Mouse (Mus musculus) cerebellum, postnatal 14 days (tissue): ENCODE results near the gene Fggy.
A peak's percentile ranks its signal among the peaks of the same experiment; 100 is the strongest.

Source experiments
- DNase-seq, 2 experiments: peaks; one replicate each; pipeline ENCODE4 v3.0.0; 2021; ENCODE audit warnings: mixed read lengths in 2 of 2

Fggy gene

GRCm38 (mm10) chr4:95788867-95789266, 231.6 kb downstream of the Fggy start:
- no peak for DNase-seq

DNA sequence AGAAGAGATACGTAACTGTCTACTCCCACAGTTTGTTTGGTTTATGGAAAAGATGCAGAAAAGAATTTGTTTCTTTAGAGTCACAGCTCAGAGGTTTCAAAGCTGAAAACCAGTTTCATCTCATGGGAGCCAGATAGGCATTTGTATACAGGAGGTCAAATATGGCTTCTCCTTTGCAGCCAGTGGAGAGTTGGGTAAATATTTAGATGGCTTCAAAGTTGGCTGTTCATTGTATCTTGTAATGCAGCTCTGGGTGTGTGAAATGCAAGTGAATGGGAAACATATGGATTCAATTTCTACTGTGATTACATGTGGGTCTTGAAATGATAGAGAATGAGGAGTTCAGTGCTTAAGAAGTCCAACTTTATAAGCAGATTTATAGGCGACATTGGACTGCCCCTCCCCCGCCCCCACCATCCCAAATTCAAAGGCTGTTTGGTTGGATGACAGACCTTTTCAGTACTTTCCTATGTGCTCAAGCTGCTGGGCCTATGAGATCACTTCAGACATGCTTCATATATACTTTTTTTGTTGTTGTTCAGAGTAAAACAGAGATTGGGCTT, 234.7 kb downstream of the Fggy start:
- DNase-seq = no peak

DNA sequence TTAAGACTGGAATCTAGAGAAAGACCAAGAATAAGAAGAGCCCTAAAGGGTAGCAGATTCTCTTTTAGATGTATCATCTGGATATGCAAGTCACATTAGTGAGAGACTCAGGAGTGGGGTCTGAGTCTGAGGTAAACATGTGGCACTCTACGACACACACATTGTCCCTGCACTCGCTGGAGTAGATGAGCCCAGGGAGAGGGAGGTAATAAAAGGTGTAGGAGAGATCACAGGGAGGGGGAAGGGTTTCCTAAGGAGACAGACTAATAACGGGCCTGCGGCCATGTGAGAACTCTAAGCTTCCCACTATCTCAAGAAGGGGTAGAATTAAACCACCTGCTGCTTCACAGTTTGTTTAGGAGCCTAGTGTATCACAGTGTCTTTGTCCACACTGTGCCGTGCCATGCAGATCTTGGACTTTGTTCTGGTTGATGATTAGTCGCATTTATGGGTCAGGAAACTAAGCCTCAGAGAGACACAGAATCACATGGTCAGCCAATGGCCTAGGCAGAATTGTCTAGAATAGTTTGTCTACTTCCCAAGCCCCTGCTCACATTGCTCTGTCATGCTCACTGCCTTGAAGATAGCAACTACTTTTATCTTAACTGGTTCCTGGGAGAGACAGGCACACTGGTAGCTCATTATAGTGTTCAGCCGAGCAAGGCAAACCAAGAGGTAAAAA, 236.5 kb downstream of the Fggy start:
- DNase-seq = no peak

DNA sequence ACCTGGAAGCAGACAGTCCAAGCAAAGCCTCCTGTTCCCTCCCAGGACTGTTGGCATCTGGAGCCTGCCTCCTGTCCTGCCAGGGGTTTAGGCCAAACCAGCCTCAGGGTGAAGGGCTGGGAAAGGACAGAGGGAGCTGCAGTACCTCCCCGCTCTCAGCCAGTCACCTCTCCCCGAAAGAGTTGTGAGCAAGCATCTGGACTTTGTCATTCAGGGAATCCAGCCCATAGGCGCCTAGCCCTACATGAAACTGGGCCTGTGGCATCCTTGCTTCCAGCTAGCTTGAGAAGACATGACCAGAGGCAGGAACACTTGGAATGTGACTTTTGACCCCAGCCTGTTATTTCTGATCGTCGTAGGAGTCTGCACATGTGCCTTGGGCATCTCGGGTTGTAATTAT, 237.3 kb downstream of the Fggy start:
- no peak for DNase-seq

DNA sequence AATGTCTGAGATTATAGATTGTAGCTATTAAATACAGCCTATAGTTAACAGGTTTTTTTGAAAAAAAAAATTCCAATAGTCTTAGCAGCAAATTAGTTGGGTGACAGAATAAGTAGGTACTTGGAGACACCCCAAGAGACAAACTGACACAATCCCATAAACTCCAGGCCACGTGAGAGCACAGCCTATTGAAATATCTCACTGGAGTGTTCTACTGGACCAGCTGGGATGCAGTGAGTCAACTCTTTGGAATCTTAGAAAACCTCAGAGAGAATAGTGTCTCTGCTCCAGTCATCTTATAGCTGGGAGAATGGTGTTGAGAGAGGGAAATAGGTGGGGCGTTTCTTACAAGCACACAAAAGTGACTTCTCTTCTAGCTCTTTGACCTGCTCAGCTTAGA, 238.0 kb downstream of the Fggy start:
- no peak for DNase-seq

DNA sequence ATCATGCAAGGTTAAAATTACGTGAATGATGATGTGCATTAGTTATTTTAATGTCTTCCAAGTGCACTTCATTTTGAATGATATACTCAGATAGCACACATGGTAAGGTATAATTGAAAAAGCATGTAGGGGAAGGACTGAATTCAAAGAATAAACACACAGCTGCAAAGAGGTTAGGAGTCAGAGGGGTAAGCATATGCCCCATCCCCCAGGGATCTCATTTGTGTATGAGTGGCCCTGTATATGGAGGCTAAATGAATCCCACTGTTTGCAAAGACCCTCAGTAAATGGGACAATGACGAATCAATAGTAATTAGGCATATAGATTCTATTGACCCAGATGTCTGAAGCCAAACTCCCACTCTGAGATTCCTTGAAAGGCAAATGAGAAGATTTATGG, 262.3 kb downstream of the Fggy start:
- no peak for DNase-seq

DNA sequence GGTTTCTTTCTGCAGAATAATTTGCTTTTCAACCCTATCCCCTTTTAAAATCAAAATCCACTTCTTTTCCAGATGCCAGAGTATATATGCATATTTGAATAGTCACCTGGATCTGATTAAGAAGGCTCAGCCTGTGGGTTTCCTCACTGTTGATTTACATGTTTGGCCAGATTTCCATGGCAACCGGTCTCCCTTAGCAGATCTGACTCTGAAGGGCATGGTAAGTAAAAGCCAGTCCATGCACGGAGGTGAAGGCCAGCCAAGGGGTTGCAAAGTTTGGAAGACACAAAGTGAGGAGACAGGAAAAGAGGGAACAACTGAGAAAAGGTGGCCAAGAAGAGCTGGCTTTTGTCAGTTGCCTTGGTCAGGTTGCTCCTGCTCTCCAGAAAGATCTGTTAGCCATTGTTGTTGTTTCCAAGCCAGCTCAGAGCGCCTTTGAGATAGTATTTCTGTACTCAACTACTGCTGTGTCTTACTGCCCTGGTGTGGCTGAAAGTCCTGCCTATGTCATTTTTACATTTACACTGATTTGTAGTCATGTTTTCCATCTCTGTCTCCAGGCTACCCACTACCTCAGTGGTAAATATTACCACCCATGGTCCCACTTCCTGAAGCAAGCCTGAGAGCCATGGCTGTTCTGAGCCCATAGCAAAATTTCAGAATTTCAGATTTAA, 264.7 kb downstream of the Fggy start:
- DNase-seq = no peak

GRCm38 (mm10) chr4:95828164-95828563, 270.9 kb downstream of the Fggy start:
- no peak for DNase-seq

DNA sequence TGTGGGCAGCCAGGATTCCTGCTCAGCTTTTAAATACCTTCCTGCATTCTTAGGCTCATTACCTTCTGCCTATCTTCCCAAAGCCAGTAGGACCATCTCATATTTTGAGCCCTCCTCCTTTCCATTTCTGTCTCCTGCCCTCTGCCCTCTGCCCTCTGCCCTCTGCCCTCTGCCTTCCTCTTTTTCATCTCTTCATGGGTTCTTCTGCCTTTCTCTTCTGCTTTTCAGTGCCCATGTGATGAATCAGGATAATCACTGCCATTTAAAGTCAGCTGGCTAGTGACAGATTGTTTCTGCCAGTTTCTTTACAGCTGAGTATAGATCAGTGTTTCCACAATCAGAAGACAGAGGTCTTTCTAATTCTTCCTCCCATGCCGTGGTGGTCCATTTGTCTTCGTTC, 273.0 kb downstream of the Fggy start:
- no peak for DNase-seq

- DNase-seq = no peak
Observed at GRCm38 (mm10) chr4:95839860-95840259, 282.6 kb downstream of the Fggy start.

GRCm38 (mm10) chr4:95840389-95841053, 283.2 kb downstream of the Fggy start:
- no peak for DNase-seq

- DNase-seq = no peak
Observed at GRCm38 (mm10) chr4:95845981-95846617, 288.8 kb downstream of the Fggy start.

DNA sequence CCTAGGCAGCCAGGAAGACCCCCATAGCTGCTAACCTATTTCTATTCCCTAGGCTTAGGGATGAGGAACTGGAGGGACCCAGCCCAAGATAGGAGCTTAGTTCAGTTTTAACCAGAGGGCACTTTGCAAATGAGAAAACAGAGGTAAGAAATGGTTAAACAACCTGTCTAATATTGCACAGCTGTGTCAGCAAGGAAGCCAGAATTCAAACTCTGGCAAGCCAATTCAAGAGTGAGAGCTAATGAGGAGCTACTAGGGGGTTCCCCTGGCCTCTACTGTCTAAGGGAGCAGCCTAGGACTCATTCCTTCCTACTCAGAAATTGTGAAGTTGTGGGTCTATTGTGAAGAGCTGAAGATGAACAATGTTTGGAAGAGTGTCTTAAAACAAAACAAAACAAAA, 289.9 kb downstream of the Fggy start:
- DNase-seq = no peak

DNA sequence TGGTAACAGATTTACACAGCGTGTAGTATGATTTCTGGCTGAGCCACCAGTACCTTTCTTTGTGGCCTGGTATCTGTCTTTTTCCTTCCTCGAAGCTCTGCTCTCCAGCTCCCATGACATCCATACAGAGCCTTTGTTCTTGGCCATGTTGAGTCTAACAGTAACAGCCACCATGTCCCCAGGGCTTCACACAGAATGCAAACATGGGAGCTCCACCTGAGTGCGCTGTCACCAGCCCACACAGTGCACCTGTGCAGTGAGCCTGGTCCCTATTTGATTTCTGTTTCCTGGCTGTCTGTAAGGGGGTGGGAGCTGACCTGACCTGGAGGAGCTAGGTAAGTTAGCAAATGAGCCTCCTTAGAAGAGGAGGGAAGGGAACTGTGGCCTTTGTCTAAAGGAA, 290.4 kb downstream of the Fggy start:
- no peak for DNase-seq

- no peak for DNase-seq
Observed at GRCm38 (mm10) chr4:95849497-95849896, 292.2 kb downstream of the Fggy start.

GRCm38 (mm10) chr4:95850044-95850739, 292.9 kb downstream of the Fggy start:
- DNase-seq = no peak

- DNase-seq = no peak
Observed at GRCm38 (mm10) chr4:95852257-95852656, 294.9 kb downstream of the Fggy start.

GRCm38 (mm10) chr4:95856008-95856407, 298.7 kb downstream of the Fggy start:
- no peak for DNase-seq

- no peak for DNase-seq
Observed at GRCm38 (mm10) chr4:95860601-95861000, 303.3 kb downstream of the Fggy start.

GRCm38 (mm10) chr4:95861074-95861473, 303.8 kb downstream of the Fggy start:
- DNase-seq = no peak

DNA sequence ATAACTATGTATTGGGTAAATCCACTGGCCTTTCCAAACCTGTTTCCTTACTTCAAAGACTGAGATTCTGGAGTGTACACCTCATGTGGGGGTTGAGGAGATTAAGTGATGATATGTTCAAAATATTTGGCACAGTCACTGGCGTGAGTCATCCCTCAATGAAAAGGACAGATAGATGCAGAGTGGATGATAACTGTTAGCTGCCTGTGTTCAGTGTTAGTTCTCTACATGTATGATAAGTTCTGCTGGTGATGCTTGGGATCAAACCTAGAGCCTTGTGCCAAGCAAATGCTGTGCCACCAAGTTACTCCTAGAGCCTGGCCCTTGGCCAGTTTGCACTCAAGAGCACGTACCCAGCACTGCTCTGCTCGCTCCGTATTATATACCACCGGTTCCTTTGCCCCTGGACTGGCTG, 304.4 kb downstream of the Fggy start:
- DNase-seq = no peak

DNA sequence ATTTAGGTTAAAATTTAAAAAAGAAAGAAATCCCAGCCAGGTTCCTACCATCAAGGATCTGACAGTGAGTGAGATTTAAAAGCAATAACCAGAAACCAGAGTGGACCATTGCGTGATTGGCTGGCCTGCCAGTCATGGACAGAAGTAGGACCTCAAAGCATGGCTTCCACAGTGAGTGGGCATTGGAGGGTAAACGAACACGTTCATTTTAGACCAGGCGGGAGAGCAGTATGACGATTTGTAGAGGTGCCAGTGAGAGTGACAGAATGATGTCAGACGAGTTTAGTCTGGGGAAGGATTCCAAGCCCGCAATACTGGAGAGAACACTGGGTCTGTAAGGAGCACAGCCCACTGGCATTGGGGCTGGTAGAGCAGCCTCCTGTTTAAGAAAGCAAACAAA, 305.0 kb downstream of the Fggy start:
- DNase-seq = peak in 1 of 2 experiments; percentile 7
